Mouse (Mus musculus): ENCODE measurements around the gene Olfr578.

Gene Olfr578

GRCm38 (mm10) chr7:102989224-102989623, at the start of gene Olfr578:
TSS of gene Olfr578 (minus strand) at chr7:102989324.
- in situ Hi-C loops (cut with MboI, MseI): no loop called here

GRCm38 (mm10) chr7:103037724-103038123, 48.6 kb upstream of the Olfr578 start, which contains the start of gene Olfr582:
TSS of gene Olfr582 (plus strand) at chr7:103038024.
- in situ Hi-C loops (cut with MboI, MseI): loop anchor here in 1 of 2 experiments (5.0 kb wide), 1 partner anchor 1045 kb away; no protein-coding TSS in a partner anchor

GRCm38 (mm10) chr7:102975843-102976242, 13.3 kb downstream of the Olfr578 start, which contains the start of gene Olfr577:
TSS of gene Olfr577 (minus strand) at chr7:102975943.
- in situ Hi-C loops (cut with MboI, MseI): no loop called here

- in situ Hi-C loops (cut with MboI, MseI): no loop called here
These were observed 14.7 kb downstream of the Olfr578 start for GRCm38 (mm10) chr7:102974399-102974798.

GRCm38 (mm10) chr7:102962360-102962759, 26.8 kb downstream of the Olfr578 start, which contains the start of gene Olfr576:
TSS of gene Olfr576 (plus strand) at chr7:102962660.
- in situ Hi-C loops (cut with MboI, MseI): loop anchor here in 1 of 2 experiments (10.0 kb wide), 1 partner anchor 952 kb away; no protein-coding TSS in a partner anchor

GRCm38 (mm10) chr7:102958593-102958992, 30.5 kb downstream of the Olfr578 start, which contains the start of gene Olfr575:
TSS of gene Olfr575 (minus strand) at chr7:102958775.
- in situ Hi-C loops (cut with MboI, MseI): no loop called here

GRCm38 (mm10) chr7:102958137-102958536, 31.0 kb downstream of the Olfr578 start:
- in situ Hi-C loops (cut with MboI, MseI): no loop called here

- in situ Hi-C loops (cut with MboI, MseI): no loop called here
These were observed 38.4 kb downstream of the Olfr578 start for GRCm38 (mm10) chr7:102950732-102951131.

GRCm38 (mm10) chr7:102948167-102948566, 41.0 kb downstream of the Olfr578 start, which contains the start of gene Olfr574:
TSS of gene Olfr574 (plus strand) at chr7:102948467.
- in situ Hi-C loops (cut with MboI, MseI): no loop called here

- in situ Hi-C loops (cut with MboI, MseI): no loop called here
These were observed 45.7 kb downstream of the Olfr578 start for GRCm38 (mm10) chr7:102943417-102943816.

GRCm38 (mm10) chr7:102942475-102942874, 46.6 kb downstream of the Olfr578 start, which contains the start of gene Olfr573-ps1:
TSS of gene Olfr573-ps1 (minus strand) at chr7:102942575.
- in situ Hi-C loops (cut with MboI, MseI): no loop called here
